Mouse (Mus musculus): ENCODE data around the gene Flvcr1. TPM values are rescaled to one million over a fixed set of nuclear protein-coding genes. Genes with fewer than 3 reads are reported as not detected.
A peak's percentile ranks its signal among the peaks of the same experiment; 100 is the strongest.

Gene Flvcr1
- total RNA-seq (2017) = 48.7 and 55.7 TPM in 2 replicates

GRCm38 (mm10) chr1:191026021-191026713 is at the start of gene Flvcr1:
Flvcr1 (minus strand) TSS chr1:191026158.
- ATAC-seq (ENCODE audit: extremely low read depth, insufficient number of reproducible peaks, low FRiP score, poor library complexity, severe bottlenecking) = peak; percentile 98

GRCm38 (mm10) chr1:191075199-191075883 is 49.4 kb upstream of the Flvcr1 start:
- no peak for ATAC-seq (ENCODE audit: extremely low read depth, insufficient number of reproducible peaks, low FRiP score, poor library complexity, severe bottlenecking)

DNA sequence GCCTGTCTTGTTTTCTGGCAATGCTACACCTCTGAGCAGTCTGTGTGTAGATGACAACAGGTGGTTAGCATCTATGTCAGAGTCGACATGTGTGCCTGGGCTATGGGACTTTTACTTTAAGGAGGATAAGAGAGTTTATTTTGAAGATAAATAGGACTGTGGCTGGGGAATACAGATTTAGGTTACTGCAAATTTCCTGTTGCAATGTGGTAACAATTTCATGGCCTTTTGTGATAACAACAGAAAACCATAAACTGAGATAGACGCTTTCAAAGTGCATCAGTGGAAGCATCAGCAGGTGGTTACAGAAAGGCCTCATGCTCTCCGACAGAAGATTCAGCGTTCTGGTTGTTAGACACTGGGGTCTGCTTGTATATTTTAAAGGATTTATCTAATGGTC is 47.5 kb upstream of the Flvcr1 start:
- ATAC-seq (ENCODE audit: extremely low read depth, insufficient number of reproducible peaks, low FRiP score, poor library complexity, severe bottlenecking) = no peak

GRCm38 (mm10) chr1:191073001-191073400 is 47.0 kb upstream of the Flvcr1 start:
- peak; percentile 76 for ATAC-seq (ENCODE audit: extremely low read depth, insufficient number of reproducible peaks, low FRiP score, poor library complexity, severe bottlenecking)

GRCm38 (mm10) chr1:191072329-191072913 is 46.5 kb upstream of the Flvcr1 start:
- no peak for ATAC-seq (ENCODE audit: extremely low read depth, insufficient number of reproducible peaks, low FRiP score, poor library complexity, severe bottlenecking)

DNA sequence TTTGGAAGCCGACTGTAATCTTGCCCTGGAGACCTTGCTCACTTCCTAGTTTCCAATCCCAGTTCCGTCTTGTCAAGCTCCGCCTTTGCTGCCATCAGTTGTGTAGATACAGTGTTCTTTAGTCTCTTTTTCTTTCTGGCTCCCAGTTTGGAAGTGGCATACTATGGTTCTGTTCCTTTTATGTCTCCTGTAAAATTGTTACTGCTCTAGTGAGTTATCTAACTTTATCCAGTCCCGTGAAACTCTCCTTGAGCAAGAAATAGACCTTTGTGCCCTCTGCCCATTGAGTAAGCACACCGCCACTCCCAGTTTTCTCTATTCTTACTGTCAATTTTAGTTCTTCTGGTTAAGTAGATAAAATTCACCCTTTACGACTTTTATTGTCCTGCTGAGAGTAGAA is 45.7 kb upstream of the Flvcr1 start:
- no peak for ATAC-seq (ENCODE audit: extremely low read depth, insufficient number of reproducible peaks, low FRiP score, poor library complexity, severe bottlenecking)

- ATAC-seq (ENCODE audit: extremely low read depth, insufficient number of reproducible peaks, low FRiP score, poor library complexity, severe bottlenecking) = no peak
Observed at GRCm38 (mm10) chr1:191070259-191070658, 44.3 kb upstream of the Flvcr1 start.

GRCm38 (mm10) chr1:191068377-191068776 is 42.4 kb upstream of the Flvcr1 start:
- ATAC-seq (ENCODE audit: extremely low read depth, insufficient number of reproducible peaks, low FRiP score, poor library complexity, severe bottlenecking) = no peak

- no peak for ATAC-seq (ENCODE audit: extremely low read depth, insufficient number of reproducible peaks, low FRiP score, poor library complexity, severe bottlenecking)
Observed at GRCm38 (mm10) chr1:191065188-191065587, 39.2 kb upstream of the Flvcr1 start.

GRCm38 (mm10) chr1:191064535-191064934 is 38.6 kb upstream of the Flvcr1 start:
- no peak for ATAC-seq (ENCODE audit: extremely low read depth, insufficient number of reproducible peaks, low FRiP score, poor library complexity, severe bottlenecking)

GRCm38 (mm10) chr1:191063700-191064099 is 37.7 kb upstream of the Flvcr1 start:
- ATAC-seq (ENCODE audit: extremely low read depth, insufficient number of reproducible peaks, low FRiP score, poor library complexity, severe bottlenecking) = no peak

DNA sequence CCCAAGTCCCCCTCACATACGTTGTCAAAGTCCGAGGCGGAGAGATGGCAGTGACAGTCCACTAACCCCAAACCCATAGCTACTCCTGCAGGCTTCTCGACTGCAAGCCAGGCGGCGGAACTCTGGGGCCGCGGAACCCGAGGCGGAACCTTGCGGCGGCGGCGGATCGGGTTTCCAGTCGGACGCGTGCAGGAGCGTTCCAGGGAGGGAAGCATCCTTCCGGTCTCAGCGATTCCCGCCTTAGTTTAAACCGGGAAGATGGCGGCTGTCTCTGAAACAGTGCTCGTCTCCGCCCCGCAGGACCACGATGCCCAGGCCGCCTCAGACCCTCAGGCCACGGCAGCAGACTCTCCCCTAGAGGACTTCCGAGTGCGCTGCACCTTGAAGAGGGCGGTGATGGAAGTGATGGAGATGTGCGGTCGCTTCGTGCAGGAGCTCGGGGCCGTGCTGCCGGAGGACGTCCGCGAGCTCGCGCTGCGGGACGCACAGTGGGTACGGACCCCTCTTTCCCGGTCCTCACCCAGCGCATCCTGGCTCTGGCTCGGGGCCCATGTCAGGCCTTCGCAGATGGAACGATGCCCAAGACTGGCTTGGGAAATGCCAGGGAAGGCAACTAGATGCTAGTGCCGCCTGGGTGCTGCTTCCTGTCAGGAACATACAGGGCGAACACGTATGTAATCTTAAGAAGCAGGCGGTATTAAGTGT is 37.0 kb upstream of the Flvcr1 start, which contains the start of the genes Tatdn3 and Nsl1:
Tatdn3 (minus strand) TSS at position 152 of the 705 bp plus-strand sequence.
Nsl1 (plus strand) TSS at position 232 of the 705 bp plus-strand sequence.
- peak; percentile 97 for ATAC-seq (ENCODE audit: extremely low read depth, insufficient number of reproducible peaks, low FRiP score, poor library complexity, severe bottlenecking)

- no peak for ATAC-seq (ENCODE audit: extremely low read depth, insufficient number of reproducible peaks, low FRiP score, poor library complexity, severe bottlenecking)
Observed at GRCm38 (mm10) chr1:191062241-191062780, 36.4 kb upstream of the Flvcr1 start.

DNA sequence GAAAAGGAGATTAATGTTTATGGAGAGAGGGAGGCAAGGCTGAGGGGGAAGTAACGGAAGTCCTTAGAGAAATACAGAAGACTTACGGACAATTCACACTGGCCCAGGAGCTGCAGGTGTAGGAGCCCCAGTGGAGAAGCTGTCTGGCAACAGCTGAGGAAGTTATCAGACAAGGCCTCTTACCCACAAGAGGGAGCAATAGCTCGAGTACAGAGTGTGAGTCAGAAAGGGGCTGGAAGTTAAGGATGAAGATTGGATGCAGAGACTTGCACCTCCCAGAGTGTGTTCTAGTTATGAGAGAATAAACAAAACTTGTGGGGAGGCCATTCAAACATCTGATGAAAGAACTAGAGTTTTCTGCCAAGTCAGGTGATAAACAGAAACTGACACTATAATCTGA is 31.5 kb upstream of the Flvcr1 start:
- no peak for ATAC-seq (ENCODE audit: extremely low read depth, insufficient number of reproducible peaks, low FRiP score, poor library complexity, severe bottlenecking)

DNA sequence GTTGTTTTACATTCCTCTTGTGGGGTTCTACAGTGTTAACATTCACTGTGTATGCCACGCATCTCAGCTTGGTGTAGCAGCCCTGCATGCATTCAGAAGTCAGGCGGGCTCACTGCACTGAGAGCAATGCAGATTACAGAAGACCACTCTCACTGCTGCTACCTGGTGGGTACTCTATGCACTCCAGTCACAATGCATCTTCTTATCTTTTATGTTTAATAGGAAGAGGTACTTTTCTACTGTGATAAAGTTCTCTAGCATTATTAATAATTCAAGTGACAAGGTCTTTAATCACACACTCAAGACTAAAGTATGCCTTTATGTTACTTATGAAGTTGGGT is 29.5 kb upstream of the Flvcr1 start:
- no peak for ATAC-seq (ENCODE audit: extremely low read depth, insufficient number of reproducible peaks, low FRiP score, poor library complexity, severe bottlenecking)

GRCm38 (mm10) chr1:191054870-191055532 is 29.0 kb upstream of the Flvcr1 start:
- ATAC-seq (ENCODE audit: extremely low read depth, insufficient number of reproducible peaks, low FRiP score, poor library complexity, severe bottlenecking) = no peak

GRCm38 (mm10) chr1:191053555-191053954 is 27.6 kb upstream of the Flvcr1 start:
- ATAC-seq (ENCODE audit: extremely low read depth, insufficient number of reproducible peaks, low FRiP score, poor library complexity, severe bottlenecking) = no peak

DNA sequence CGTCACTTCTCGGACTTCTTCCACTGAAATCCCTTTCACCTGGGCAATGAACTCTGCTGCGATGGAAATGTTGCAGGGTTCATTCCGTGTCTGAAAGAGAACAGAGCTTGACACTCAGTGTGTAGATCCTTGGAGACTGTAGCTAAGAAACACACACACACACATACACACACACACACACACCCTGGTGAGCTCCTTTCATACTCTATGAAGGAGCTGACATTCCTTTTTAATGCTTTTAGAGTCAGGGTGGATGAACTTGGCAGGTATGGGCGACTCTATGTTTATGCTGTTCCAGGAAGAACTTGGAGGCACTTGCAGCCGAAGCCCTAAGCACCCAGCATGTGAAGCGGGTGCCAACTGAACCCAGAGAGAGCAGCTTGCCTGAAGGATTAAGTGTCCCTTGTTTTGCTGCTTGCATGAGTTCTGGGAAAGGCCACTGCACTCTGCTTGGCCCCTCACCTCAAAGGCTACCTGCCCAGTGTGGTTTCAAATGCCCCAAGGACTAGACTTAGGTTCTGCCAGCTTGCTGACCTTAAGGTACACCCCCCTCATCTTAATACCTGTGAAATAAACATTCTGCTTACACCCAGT is 20.4 kb upstream of the Flvcr1 start:
- no peak for ATAC-seq (ENCODE audit: extremely low read depth, insufficient number of reproducible peaks, low FRiP score, poor library complexity, severe bottlenecking)

All from neutrophil, adult 5-6 weeks (primary cell).